Mouse (Mus musculus): ENCODE measurements around the gene Tead3. TPM values are rescaled to one million over a fixed set of nuclear protein-coding genes. Genes with fewer than 3 reads are reported as not detected.

The Tead3 gene
- polyA plus RNA-seq, 1 experiment from 2014 or later = 11.0 TPM

DNA sequence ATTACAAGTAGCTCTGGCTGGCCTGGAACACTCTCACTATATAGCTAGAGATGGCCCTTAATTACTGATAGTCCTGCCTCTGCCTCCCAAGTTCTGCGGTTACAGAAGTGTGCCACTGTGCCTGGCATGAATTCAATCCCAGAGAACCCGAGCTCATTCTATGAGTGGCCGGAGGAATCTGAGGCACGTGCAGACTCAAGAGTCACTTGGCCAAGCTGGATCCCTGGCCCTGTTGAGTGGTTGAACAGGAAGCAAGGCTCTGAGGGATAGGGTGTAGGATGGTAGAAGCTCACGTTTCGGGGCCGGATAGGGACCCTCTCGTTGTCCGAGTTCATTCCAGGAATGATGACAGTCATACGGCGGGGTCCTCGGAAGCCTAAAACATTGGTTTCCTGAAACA is 5.3 kb upstream of the Tead3 start:
- no peak for ATAC-seq (replicated peaks; ENCODE audit: low FRiP score)
- Histone ChIP-seq H3K27ac (no peak overlapping the region), H3K27me3 (peaks cover 25% of the 10 kb centered on the region), H3K4me2 (no peak overlapping the region), H3K4me1 (peaks cover 30% of the 10 kb centered on the region), H3K9ac (no peak overlapping the region), H3K36me3 (no peaks in the 10 kb centered on the region), H3K4me3 (replicated peaks) (no peak overlapping the region), H3K9me3 (replicated peaks) (no peaks in the 10 kb centered on the region)
- 85% methylated on average over 12 of the region's 12 CpGs for WGBS

DNA sequence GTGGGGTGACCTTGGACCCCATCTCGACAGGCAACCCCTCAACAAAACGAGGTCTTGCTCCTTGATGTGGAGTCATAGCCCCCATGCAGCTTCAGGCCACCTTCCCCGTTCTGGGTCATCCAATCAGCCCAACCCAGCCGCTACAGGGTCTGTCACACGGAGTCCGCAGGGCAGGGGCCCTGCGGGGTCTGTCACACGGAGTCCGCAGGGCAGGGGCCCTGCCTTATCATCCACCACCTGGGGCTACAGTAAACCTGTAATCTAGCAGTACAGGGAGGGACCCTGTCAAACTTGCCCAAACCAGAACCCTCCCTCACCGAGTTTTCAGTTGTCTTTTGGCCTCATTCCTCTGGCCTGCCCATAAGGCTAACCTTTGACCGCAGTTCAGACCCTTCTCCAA is 1.4 kb upstream of the Tead3 start:
- ATAC-seq (replicated peaks; ENCODE audit: low FRiP score) = no peak
- Histone ChIP-seq H3K9ac (no peak overlapping the region), H3K27me3 (0 out of 2 replicates have a peak, but pooled peaks cover 7% of the 10 kb centered on the region), H3K4me3 (replicated peaks) (peak overlapping the region; percentile 85), H3K4me2 (peak overlapping the region; percentile 93), H3K9me3 (replicated peaks) (no peaks in the 10 kb centered on the region), H3K4me1 (peaks cover 44% of the 10 kb centered on the region), H3K27ac (peak overlapping the region; percentile 99), H3K36me3 (no peaks in the 10 kb centered on the region)
- WGBS = 14% methylated on average over 11 of the region's 11 CpGs

DNA sequence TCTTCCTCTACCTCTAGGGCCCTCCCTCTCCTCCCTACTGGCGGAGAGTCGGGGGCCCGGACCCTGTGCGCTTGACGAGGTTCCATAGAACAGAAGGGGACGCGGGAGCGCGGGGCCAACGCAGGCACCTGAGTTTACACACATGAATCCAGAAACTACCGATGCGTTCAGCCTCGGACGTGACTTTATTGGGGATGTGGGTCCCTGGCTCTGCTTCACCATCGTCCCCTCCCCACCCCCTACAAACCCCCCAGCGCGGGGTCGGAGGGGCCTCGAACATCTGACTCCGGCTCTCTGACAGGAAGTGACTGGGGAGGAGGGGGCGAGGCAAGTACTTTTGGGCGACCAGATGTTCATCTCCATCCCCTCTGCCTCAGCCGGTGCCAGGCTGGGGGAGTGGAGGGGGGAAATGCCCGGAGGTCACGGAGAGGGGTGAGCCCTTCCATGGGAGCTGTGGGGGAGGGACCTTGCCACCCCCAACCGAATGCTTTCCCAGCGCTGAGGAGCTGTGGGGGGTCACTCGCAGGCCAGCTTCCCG is 805 bp upstream of the Tead3 start:
- H3K36me3 ChIP-seq = no peaks in the 10 kb centered on the region
- peak overlapping the region; percentile 92 for H3K9ac ChIP-seq
- H3K27ac ChIP-seq = peak overlapping the region; percentile 99
- WGBS = 1% methylated on average over 29 of the region's 29 CpGs
- peak overlapping the region; percentile 85 for H3K4me3 ChIP-seq (replicated peaks)
- H3K4me2 ChIP-seq = peak overlapping the region; percentile 93
- H3K4me1 ChIP-seq = peaks cover 50% of the 10 kb centered on the region
- peak; percentile 3; the same call in 1 of the 2 replicates for ATAC-seq (replicated peaks; ENCODE audit: low FRiP score)
- no peaks in the 10 kb centered on the region for H3K9me3 ChIP-seq (replicated peaks)
- 0 out of 2 replicates have a peak, but pooled peaks cover 7% of the 10 kb centered on the region for H3K27me3 ChIP-seq

DNA sequence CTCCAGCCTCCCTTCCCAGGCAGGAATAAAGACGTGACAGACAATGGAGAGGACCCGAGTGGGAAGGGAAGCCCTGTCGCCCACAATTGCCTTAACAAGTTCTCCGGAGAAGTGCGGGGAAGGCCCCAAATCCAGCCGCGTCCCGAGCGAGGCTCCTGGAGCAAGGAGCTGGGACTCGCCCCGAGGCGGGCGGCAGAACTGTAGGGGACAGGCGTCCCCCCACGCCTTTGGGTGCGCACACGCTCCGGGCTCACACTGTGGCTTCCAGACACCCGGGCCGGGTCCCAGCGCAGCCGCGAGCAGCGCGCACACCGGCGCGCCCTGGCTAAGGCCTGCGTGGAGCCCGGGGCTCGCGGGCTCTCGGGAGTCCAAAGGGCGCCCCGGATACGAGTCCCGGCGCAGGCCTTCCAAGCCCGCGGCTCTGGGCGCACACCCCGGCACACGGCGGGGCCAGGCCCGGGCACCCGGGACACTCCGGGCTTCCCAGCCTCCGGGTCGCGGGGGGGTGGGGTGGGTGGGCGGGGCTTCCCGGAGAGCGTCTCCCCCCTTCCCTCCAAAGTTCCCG is 634 bp downstream of the Tead3 start:
- Histone ChIP-seq H3K4me2 (peak overlapping the region; percentile 93), H3K27me3 (0 out of 2 replicates have a peak, but pooled peaks cover 7% of the 10 kb centered on the region), H3K4me3 (replicated peaks) (peak overlapping the region; percentile 85), H3K9ac (peak overlapping the region; percentile 92), H3K27ac (peak overlapping the region; percentile 99), H3K4me1 (peaks cover 65% of the 10 kb centered on the region), H3K9me3 (replicated peaks) (no peaks in the 10 kb centered on the region), H3K36me3 (no peaks in the 10 kb centered on the region)
- ATAC-seq (replicated peaks; ENCODE audit: low FRiP score) = peak; percentile 35
- WGBS = under 1% methylated on average over 54 of the region's 54 CpGs

DNA sequence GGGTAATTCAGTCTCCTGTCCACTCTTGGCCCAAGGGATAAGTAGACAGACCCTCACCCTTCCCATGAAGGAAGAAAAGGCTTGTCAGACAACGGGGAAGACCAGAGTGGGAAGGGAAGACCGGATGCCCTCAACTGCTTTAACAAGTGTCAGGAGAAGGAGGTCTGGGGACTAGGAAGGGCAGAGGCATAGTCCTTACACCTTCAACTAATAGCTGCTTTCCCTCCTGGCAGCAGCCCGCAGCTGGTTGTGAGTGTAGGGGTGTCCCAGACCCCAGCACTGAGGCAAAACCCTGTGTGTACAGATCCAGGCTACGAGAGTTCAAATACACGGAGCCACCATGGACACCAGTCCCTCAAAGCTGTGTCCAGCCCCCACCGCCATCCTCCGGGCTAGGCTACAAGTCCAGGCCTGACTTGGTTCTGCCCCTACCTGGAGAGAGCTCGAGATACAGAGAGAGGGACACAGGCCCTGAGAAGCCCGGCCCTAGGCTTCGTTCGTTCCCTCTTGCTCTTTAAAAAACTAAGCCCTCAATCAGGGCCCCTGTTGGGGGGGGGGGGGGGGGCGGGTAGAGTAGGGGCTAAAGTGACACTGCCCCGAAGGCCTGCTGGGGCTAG is 1.2 kb downstream of the Tead3 start:
- Histone ChIP-seq H3K27ac (peak overlapping the region; percentile 99), H3K9ac (peak overlapping the region; percentile 92), H3K36me3 (no peaks in the 10 kb centered on the region), H3K27me3 (0 out of 2 replicates have a peak, but pooled peaks cover 7% of the 10 kb centered on the region), H3K9me3 (replicated peaks) (no peaks in the 10 kb centered on the region), H3K4me1 (peaks cover 71% of the 10 kb centered on the region), H3K4me3 (replicated peaks) (peak overlapping the region; percentile 85), H3K4me2 (peak overlapping the region; percentile 93)
- no peak for ATAC-seq (replicated peaks; ENCODE audit: low FRiP score)
- WGBS = 11% methylated on average over 13 of the region's 13 CpGs

DNA sequence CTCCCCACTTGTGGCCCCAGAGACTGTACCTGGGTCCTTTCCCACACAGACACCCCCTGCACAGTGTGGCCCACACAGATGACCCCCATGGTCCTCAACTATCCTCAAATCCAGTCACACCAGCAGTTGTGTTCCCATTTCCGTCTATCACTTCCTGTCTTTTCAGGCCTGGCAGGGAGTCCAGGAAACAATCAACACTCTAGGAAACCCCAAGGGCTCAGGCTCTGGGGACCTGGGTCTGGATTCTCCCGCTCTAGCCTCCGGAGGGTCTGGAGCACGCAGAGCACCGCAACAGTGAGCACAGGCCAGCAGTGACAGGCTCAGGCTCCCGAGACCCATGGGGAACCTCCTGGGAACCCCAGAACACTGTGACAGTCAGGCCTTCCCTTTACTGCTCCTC is 2.4 kb downstream of the Tead3 start:
- Histone ChIP-seq H3K4me1 (peaks cover 81% of the 10 kb centered on the region), H3K36me3 (no peaks in the 10 kb centered on the region), H3K9ac (peak overlapping the region; percentile 92), H3K4me2 (peak overlapping the region; percentile 93), H3K27ac (peak overlapping the region; percentile 42; the same call in 1 of the 2 replicates), H3K9me3 (replicated peaks) (no peaks in the 10 kb centered on the region), H3K4me3 (replicated peaks) (peak overlapping the region; percentile 85), H3K27me3 (0 out of 2 replicates have a peak, but pooled peaks cover 4% of the 10 kb centered on the region)
- WGBS = 45% methylated on average over 6 of the region's 6 CpGs
- ATAC-seq (replicated peaks; ENCODE audit: low FRiP score) = no peak

DNA sequence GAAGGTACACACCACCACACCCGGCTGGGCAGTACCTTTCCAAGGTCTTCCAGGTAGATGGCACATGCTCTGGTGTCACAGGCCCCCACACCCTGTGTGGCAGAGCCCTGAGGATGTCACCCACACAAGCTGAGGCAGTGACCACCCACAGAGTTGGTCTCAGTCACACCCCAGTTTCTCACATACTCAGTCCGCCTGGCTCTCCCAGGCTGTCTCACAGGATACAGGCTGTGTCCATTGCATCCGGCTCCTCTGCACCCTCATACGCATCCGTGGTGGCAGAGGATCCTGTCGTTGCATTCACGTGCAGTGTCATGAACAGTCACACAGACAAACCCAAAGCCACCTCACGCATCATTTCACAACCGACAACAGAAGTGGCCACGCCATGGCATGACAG is 3.3 kb downstream of the Tead3 start:
- H3K27ac ChIP-seq = no peak overlapping the region
- no peak overlapping the region for H3K4me3 ChIP-seq (replicated peaks)
- 65% methylated on average over 10 of the region's 10 CpGs for WGBS
- peaks cover 89% of the 10 kb centered on the region for H3K4me1 ChIP-seq
- no peak overlapping the region for H3K4me2 ChIP-seq
- H3K9me3 ChIP-seq (replicated peaks) = no peaks in the 10 kb centered on the region
- no peaks in the 10 kb centered on the region for H3K27me3 ChIP-seq
- no peaks in the 10 kb centered on the region for H3K36me3 ChIP-seq
- H3K9ac ChIP-seq = no peak overlapping the region; the same call in 1 of the 2 replicates
- no peak for ATAC-seq (replicated peaks; ENCODE audit: low FRiP score)

DNA sequence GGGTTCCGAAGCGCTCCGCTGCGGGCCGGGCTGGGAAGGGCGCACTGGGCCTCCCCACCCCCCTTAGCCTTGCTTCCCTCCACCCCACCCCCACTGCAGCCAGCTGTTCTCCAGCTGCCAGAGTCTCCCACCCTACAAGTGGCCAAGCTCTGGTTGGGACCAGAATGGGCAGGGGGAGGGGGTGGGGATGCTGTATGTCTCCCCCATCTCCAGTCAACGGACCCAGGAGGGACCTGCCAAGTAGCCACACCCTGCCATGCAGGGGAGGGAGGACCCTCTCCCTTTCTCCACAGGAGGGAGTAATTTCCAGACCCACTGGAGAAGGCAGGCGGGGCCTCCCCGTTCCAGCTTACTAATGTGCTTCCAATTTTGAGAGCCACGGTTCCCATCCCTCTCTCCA is 4.7 kb downstream of the Tead3 start:
- H3K4me2 ChIP-seq = peak overlapping the region; percentile 52
- no peak; the same call in 1 of the 2 replicates for ATAC-seq (replicated peaks; ENCODE audit: low FRiP score)
- H3K4me1 ChIP-seq = peaks cover 88% of the 10 kb centered on the region
- H3K27me3 ChIP-seq = no peaks in the 10 kb centered on the region
- H3K9me3 ChIP-seq (replicated peaks) = no peaks in the 10 kb centered on the region
- H3K36me3 ChIP-seq = no peaks in the 10 kb centered on the region
- WGBS = 9% methylated on average over 10 of the region's 10 CpGs
- H3K27ac ChIP-seq = peak overlapping the region; percentile 95
- peak overlapping the region; percentile 23 for H3K4me3 ChIP-seq (replicated peaks)
- peak overlapping the region; percentile 18; the same call in 1 of the 2 replicates for H3K9ac ChIP-seq

DNA sequence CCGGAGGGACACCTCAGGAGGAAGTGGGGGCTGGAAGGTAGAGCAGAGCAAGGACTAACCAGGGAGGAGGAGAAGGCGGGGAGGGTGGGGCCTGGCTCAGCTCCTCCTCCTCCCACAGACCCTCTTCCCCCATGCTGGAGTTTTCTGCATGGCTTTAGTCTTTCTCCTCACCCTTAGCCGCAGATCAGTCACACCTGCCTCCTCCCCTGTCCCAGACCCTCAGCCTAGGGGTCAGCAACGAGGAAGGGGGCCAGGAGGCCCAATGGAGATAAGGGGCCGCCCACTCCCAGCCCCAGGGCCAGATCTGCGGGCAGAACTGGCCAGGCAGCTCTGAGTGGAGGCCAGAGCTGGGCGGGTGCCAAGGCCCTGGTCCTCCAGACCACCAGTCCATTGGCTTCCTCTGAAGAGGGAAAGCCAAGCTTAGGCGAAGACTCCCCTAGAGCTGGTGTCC is 5.3 kb downstream of the Tead3 start:
- Histone ChIP-seq H3K27ac (peak overlapping the region; percentile 95), H3K4me3 (replicated peaks) (peak overlapping the region; percentile 23), H3K9me3 (replicated peaks) (no peaks in the 10 kb centered on the region), H3K4me2 (peak overlapping the region; percentile 52), H3K9ac (no peak overlapping the region; the same call in 1 of the 2 replicates), H3K27me3 (no peaks in the 10 kb centered on the region), H3K4me1 (peaks cover 93% of the 10 kb centered on the region), H3K36me3 (peaks cover 4% of the 10 kb centered on the region)
- no peak for ATAC-seq (replicated peaks; ENCODE audit: low FRiP score)
- 14% methylated on average over 7 of the region's 8 CpGs for WGBS

DNA sequence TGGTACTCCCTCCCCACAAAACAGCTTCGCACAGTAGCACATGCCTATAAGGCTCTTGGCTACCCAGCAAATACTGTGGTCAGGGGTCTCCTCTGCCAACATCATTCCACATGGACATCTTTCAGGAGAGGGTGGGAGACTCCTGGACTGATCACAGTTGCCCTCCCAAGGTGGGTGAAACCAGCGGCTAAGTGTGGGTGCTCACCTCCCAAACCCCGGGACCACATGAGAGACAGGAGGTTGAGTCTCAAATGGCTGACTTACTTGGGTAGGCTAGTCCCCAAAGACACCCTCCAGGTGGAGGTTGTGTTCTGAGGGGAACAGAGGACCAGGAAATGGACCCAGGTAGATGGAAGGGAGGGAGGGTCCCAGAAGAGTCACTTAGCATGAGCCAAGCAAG is 5.9 kb downstream of the Tead3 start:
- ATAC-seq (replicated peaks; ENCODE audit: low FRiP score) = no peak
- Histone ChIP-seq H3K4me2 (peak overlapping the region; percentile 52), H3K27ac (peak overlapping the region; percentile 95), H3K36me3 (peaks cover 10% of the 10 kb centered on the region), H3K4me3 (replicated peaks) (0 out of 2 replicates have a peak overlapping the region, but pooled peaks have one; percentile 23), H3K9ac (no peak overlapping the region), H3K27me3 (no peaks in the 10 kb centered on the region), H3K4me1 (peaks cover 96% of the 10 kb centered on the region), H3K9me3 (replicated peaks) (no peaks in the 10 kb centered on the region)
- WGBS = 57% methylated on average over 3 of the region's 3 CpGs

DNA sequence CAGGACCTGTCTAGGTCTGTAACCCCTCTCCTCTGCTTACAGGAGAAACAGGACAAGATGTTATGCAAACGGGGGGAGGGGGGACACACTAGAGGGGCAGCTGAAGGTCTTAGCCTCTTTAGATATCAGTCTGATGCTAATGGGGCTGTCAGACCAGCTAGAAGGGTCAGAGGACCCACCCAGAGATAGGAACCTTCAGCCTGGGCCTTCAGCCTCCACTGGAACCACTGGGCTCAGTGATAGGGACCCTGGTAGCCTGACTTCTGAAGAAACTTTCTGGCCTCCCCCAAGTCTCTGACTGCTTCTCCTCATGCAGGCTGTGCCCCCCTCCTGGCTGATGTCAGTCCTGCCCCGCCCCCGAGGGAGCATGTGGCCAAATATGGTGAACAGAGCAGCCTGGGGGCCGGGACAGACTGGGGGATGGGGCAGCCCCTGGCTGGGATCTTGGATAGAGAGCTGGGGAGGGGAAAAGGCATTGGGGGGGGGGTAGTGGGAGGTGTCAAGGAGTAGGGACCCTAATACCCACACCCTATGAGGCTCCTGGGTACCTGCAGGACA is 6.5 kb downstream of the Tead3 start:
- H3K27me3 ChIP-seq = no peaks in the 10 kb centered on the region
- ATAC-seq (replicated peaks; ENCODE audit: low FRiP score) = no peak
- 24% methylated on average over 4 of the region's 4 CpGs for WGBS
- H3K4me2 ChIP-seq = peak overlapping the region; percentile 52; the same call in 1 of the 2 replicates
- H3K9me3 ChIP-seq (replicated peaks) = no peaks in the 10 kb centered on the region
- peaks cover 95% of the 10 kb centered on the region for H3K4me1 ChIP-seq
- H3K36me3 ChIP-seq = peaks cover 15% of the 10 kb centered on the region
- no peak overlapping the region for H3K4me3 ChIP-seq (replicated peaks)
- peak overlapping the region; percentile 95; the same call in 1 of the 2 replicates for H3K27ac ChIP-seq
- H3K9ac ChIP-seq = no peak overlapping the region

DNA sequence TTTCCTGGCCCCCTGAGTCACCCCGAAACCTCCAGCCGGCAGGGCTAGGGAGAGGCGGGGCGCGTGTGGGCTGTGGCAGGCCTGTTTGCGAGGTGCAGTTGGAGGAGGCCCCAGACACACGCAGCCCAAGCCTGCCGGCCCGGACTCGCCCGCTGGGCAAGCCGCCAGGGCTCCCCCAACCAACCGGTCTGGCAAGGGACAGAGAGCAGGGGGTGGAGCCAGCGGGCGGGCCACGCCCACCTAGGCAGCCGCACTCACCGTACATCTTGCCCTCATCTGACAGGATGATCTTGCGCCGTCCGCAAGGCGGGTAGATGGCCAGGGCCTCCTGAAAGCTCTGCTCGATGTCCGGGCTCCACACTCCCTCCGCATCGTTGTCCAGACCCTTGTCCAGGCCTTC is 9.5 kb downstream of the Tead3 start:
- peak overlapping the region; percentile 57 for H3K4me2 ChIP-seq
- H3K27me3 ChIP-seq = no peaks in the 10 kb centered on the region
- peak overlapping the region; percentile 78 for H3K27ac ChIP-seq
- peaks cover 42% of the 10 kb centered on the region for H3K36me3 ChIP-seq
- peak; percentile 69 for ATAC-seq (replicated peaks; ENCODE audit: low FRiP score)
- H3K9me3 ChIP-seq (replicated peaks) = no peaks in the 10 kb centered on the region
- peaks cover 66% of the 10 kb centered on the region for H3K4me1 ChIP-seq
- 8% methylated on average over 26 of the region's 26 CpGs for WGBS
- peak overlapping the region; percentile 14 for H3K4me3 ChIP-seq (replicated peaks)
- peak overlapping the region; percentile 38 for H3K9ac ChIP-seq

Measured in kidney, embryonic 15.5 days (tissue).